Mouse (Mus musculus) heart, embryonic 14.5 days (tissue): ENCODE results near the gene Ramp1. TPM values are rescaled to one million over a fixed set of nuclear protein-coding genes. Genes with fewer than 3 reads are reported as not detected.
A peak's percentile ranks its signal among the peaks of the same experiment; 100 is the strongest.

Source experiments
- ATAC-seq: fragments of 200-750 bp; cut with Nextera tagmentation; 2 replicates; pipeline ENCODE4 v1.8.0; 2017; ENCODE audit warnings: low read depth, moderate TSS enrichment; ENCODE audit not compliant: insufficient number of reproducible peaks, insufficient read depth, low FRiP score
- H3K27ac ChIP-seq, 2 experiments: fragments of 200-500 bp in 1 of 2; fragments of 300-500 bp in 1 of 2; sonication (generic) in 1 of 2; replicated peaks in 1 of 2; 2 replicates each; pipeline ENCODE4 v1.5.1; 2012 to 2014; ENCODE audit warnings: low read depth in 2 of 2, low read length in 2 of 2, control low read depth in 1 of 2, mild to moderate bottlenecking in 1 of 2, mixed read lengths in 1 of 2; ENCODE audit not compliant: control insufficient read depth in 1 of 2, insufficient read depth in 1 of 2
- H3K27me3 ChIP-seq: fragments of 300-500 bp; sonication (generic); 2 replicates; pipeline ENCODE4 v1.6.1; 2014; ENCODE audit warnings: mild to moderate bottlenecking, low read length, control low read depth; ENCODE audit not compliant: control insufficient read depth, insufficient read depth
- H3K36me3 ChIP-seq: fragments of 300-500 bp; sonication (generic); 2 replicates; pipeline ENCODE4 v1.6.1; 2014; ENCODE audit warnings: mild to moderate bottlenecking, control low read depth, low read length, mixed read lengths; ENCODE audit not compliant: control insufficient read depth, insufficient read depth
- H3K4me1 ChIP-seq, 2 experiments: fragments of 200-500 bp in 1 of 2; fragments of 300-500 bp in 1 of 2; sonication (generic) in 1 of 2; 2 replicates each; pipeline ENCODE4 v1.6.1; 2012 to 2014; ENCODE audit warnings: low read length in 2 of 2, control low read depth in 1 of 2, mixed read lengths in 1 of 2; ENCODE audit not compliant: control insufficient read depth in 2 of 2, insufficient read depth in 2 of 2
- H3K4me2 ChIP-seq: fragments of 300-500 bp; sonication (generic); 2 replicates; pipeline ENCODE4 v1.6.1; 2014; ENCODE audit warnings: mild to moderate bottlenecking, low read length
- H3K4me3 ChIP-seq, 2 experiments: fragments of 200-500 bp in 1 of 2; fragments of 300-500 bp in 1 of 2; sonication (generic) in 1 of 2; 2 replicates each; pipeline ENCODE4 v1.5.1; 2012 to 2014; ENCODE audit warnings: low read length in 2 of 2, mild to moderate bottlenecking in 2 of 2, control low read depth in 1 of 2, low read depth in 1 of 2, moderate library complexity in 1 of 2; ENCODE audit not compliant: control insufficient read depth in 1 of 2, insufficient read depth in 1 of 2
- H3K9ac ChIP-seq: fragments of 300-500 bp; sonication (generic); 2 replicates; pipeline ENCODE4 v1.6.1; 2014; ENCODE audit warnings: mild to moderate bottlenecking, low read length
- H3K9me3 ChIP-seq: fragments of 300-500 bp; sonication (generic); 2 replicates; pipeline ENCODE4 v1.6.1; 2016; ENCODE audit warnings: low read length, control low read depth; ENCODE audit not compliant: control insufficient read depth
- WGBS: fragments of 180-500 bp; shearing (Covaris S2); extraction: QIAGEN DNeasy Blood & Tissue Kit; methylation state at CpG from one replicate; pipeline ENCODE4 v1.1.7; 2014; 5-methylcytosine and 5-hydroxymethylcytosine counted together
- polyA plus RNA-seq: library from polyadenylated mRNA; unstranded; fragments of >200 nt; fragmentation: Nextera tagmentation; extraction: Ambion mirVana; gene quantifications from 2 replicates; pipeline ENCODE4 v1.2.1, GENCODE M21; 2014

The Ramp1 gene
- polyA plus RNA-seq, 1 experiment from 2014 or later: 55.9 TPM

- H3K4me2 ChIP-seq: peak overlapping the region; percentile 37
- no peaks in the 10 kb centered on the region for H3K36me3 ChIP-seq
- H3K27me3 ChIP-seq: no peaks in the 10 kb centered on the region
- peaks cover 43 to 58% of the 10 kb centered on the region in 2 experiments for H3K4me1 ChIP-seq
- 14% methylated on average over 10 of the region's 10 CpGs for WGBS
- peak overlapping the region; percentile 90 to 98 for H3K27ac ChIP-seq
- peak; percentile 40; the same call in 1 of the 2 replicates for ATAC-seq
- peak overlapping the region; percentile 52 for H3K9ac ChIP-seq
- H3K9me3 ChIP-seq: no peaks in the 10 kb centered on the region
- no peak overlapping the region for H3K4me3 ChIP-seq
Observed at GRCm38 (mm10) chr1:91216504-91217267, 37.1 kb downstream of the Ramp1 start.

- Histone ChIP-seq H3K9me3 (no peaks in the 10 kb centered on the region), H3K27me3 (no peaks in the 10 kb centered on the region), H3K27ac (no peak overlapping the region), H3K9ac (no peak overlapping the region), H3K4me3 (no peak overlapping the region), H3K4me2 (no peak overlapping the region), H3K36me3 (0 out of 2 replicates have a peak, but pooled peaks cover 5% of the 10 kb centered on the region), H3K4me1 (peaks cover 28 to 36% of the 10 kb centered on the region in 2 experiments)
- ATAC-seq: no peak
- 76% methylated on average over 7 of the region's 7 CpGs for WGBS
Observed at GRCm38 (mm10) chr1:91219641-91220321, 40.2 kb downstream of the Ramp1 start.

DNA sequence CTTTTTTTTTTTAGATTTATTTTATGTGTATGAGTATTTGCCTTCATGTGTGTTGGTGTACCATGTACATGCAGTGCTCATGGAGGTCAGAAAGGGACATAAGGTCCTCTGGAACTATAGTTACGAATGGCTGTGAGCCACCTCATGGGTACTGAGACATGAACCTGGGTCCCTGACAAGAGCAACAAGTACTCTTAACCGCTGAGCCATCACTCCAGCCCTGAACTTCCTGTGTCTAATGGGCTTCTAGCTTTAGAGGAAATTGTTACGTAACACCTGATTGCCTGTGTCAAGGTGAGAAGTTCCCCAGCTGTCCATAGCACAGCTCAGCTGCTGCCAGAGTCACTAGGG lies 40.7 kb downstream of the Ramp1 start:
- 0 out of 2 replicates have a peak, but pooled peaks cover 5% of the 10 kb centered on the region for H3K36me3 ChIP-seq
- peaks cover 23 to 30% of the 10 kb centered on the region in 2 experiments for H3K4me1 ChIP-seq
- H3K27ac ChIP-seq: no peak overlapping the region
- H3K4me2 ChIP-seq: no peak overlapping the region
- no peak overlapping the region for H3K9ac ChIP-seq
- H3K27me3 ChIP-seq: no peaks in the 10 kb centered on the region
- WGBS: 84% methylated on average over 3 of the region's 3 CpGs
- ATAC-seq: no peak
- H3K9me3 ChIP-seq: no peaks in the 10 kb centered on the region
- H3K4me3 ChIP-seq: no peak overlapping the region

DNA sequence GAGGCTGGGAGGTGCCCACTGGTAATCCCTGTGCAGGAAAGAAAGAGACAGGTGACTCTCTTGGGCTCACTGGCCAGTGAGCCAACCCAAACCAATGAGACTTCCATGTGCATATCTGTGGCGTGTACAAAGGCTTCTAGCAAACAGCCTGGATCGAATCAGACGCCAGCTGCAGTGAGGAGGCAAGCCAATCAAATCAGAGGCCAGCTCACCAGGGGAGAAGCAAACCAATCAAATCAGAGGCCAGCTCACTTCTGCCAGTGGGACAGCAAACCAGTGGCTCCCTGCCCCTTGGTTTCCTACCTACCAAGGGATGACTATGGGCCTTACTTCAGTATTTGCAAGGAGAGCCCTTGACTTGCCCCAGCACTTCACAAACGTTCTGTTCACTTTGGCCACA lies 46.9 kb downstream of the Ramp1 start:
- Histone ChIP-seq H3K27me3 (no peaks in the 10 kb centered on the region), H3K4me3 (no peak overlapping the region), H3K9me3 (no peaks in the 10 kb centered on the region), H3K9ac (no peak overlapping the region), H3K4me1 (peaks cover 11 to 13% of the 10 kb centered on the region in 2 experiments; a peak in 2 of 4 replicates), H3K4me2 (no peak overlapping the region), H3K27ac (no peak overlapping the region), H3K36me3 (0 out of 2 replicates have a peak, but pooled peaks cover 5% of the 10 kb centered on the region)
- WGBS: 75% methylated on average over 4 of the region's 4 CpGs
- ATAC-seq: no peak

DNA sequence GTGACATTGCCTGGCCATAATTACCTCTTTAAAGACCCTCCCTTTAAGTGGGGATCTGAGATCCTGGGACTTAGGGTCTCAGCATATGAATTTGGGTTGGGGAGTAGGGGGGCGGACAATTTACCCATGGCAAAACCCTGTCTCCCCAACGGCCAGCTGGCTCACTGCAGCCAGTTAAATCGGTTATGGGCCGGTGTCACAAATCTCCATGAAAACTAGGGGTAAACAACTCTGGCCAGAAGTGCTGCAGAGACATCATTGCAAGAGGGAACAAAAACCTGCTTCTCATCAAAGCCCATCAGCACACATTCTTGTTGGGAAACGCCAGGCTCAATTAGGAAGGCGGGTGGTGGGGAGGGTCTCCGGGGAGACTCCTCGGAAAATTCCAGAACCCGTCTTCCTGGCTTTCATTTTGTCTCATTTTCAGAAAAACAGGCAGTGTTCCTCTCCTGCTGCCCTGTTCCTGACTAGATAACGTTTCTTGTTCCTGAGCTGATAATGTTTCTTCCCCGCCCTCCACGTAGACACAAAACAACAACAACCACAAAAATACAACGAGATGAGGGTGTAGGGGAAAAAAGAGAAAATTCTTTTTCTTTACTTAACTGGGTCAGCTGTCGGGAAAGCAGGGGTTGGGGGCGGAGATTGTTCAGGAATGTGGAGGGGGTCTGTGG lies 47.9 kb downstream of the Ramp1 start:
- WGBS: 37% methylated on average over 15 of the region's 15 CpGs
- Histone ChIP-seq H3K9ac (no peak overlapping the region), H3K4me3 (no peak overlapping the region), H3K27me3 (no peaks in the 10 kb centered on the region), H3K36me3 (0 out of 2 replicates have a peak, but pooled peaks cover 5% of the 10 kb centered on the region), H3K9me3 (no peaks in the 10 kb centered on the region), H3K4me1 (peaks cover 11 to 13% of the 10 kb centered on the region in 2 experiments; a peak in 2 of 4 replicates), H3K27ac (peak overlapping the region; percentile 16 to 29; a peak in 3 of 4 replicates), H3K4me2 (no peak overlapping the region)
- ATAC-seq: no peak

GRCm38 (mm10) chr1:91231142-91231541 lies 51.5 kb downstream of the Ramp1 start:
- ATAC-seq: no peak
- WGBS: 69% methylated on average over 6 of the region's 6 CpGs
- no peak overlapping the region for H3K4me2 ChIP-seq
- H3K9ac ChIP-seq: no peak overlapping the region
- H3K4me3 ChIP-seq: no peak overlapping the region
- no peaks in the 10 kb centered on the region for H3K27me3 ChIP-seq
- H3K27ac ChIP-seq: no peak overlapping the region
- no peaks in the 10 kb centered on the region for H3K9me3 ChIP-seq
- H3K36me3 ChIP-seq: no peaks in the 10 kb centered on the region
- peaks cover 11 to 13% of the 10 kb centered on the region in 2 experiments; a peak in 2 of 4 replicates for H3K4me1 ChIP-seq

DNA sequence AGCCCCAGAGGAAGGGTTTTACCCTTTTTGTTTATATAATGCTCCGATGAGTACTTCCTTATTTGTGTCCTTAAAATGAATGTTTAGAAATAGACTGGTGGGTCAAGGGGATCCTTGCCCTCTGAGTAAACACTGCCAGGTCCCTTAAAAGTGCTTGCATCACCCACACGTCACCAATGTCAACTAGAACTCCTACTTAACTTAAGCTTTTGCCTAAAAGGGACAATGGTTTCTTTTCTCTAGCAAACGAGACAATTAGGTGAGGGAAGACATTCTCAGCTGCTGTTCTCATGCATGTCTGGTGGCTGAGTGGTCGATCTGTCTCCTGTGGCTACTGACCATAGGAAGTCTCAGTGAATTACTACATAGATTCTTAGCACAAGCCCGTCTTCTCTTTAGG lies 52.3 kb downstream of the Ramp1 start:
- H3K4me2 ChIP-seq: no peak overlapping the region
- no peaks in the 10 kb centered on the region for H3K9me3 ChIP-seq
- peaks cover 11 to 13% of the 10 kb centered on the region in 2 experiments; a peak in 2 of 4 replicates for H3K4me1 ChIP-seq
- no peaks in the 10 kb centered on the region for H3K36me3 ChIP-seq
- WGBS: 56% methylated on average over 5 of the region's 5 CpGs
- H3K27ac ChIP-seq: no peak overlapping the region
- no peaks in the 10 kb centered on the region for H3K27me3 ChIP-seq
- H3K9ac ChIP-seq: no peak overlapping the region
- no peak for ATAC-seq
- H3K4me3 ChIP-seq: no peak overlapping the region
